Comparison of ENCODE assay signal across 8 mouse cellular contexts in genomic region chr5:110285770-110286445, GRCm38 (mm10). TPM values are rescaled to one million over a fixed set of nuclear protein-coding genes. Genes with fewer than 3 reads are reported as not detected.
A peak's percentile ranks its signal among the peaks of the same experiment; 100 is the strongest.
DNase-seq lines count a peak whose midpoint lies in the region; ATAC-seq and TF ChIP-seq lines count a peak whose summit lies in the region.

Pxmp2 (minus strand) TSS chr5:110286186.
Pole (plus strand) TSS chr5:110286306.

- H3K9me3 ChIP-seq in hindbrain, embryonic 12.5 days (replicated peaks) = no peaks in the 10 kb centered on the region

- under 1% methylated on average over 58 of the region's 64 CpGs for WGBS in hindbrain, embryonic 12.5 days

- in situ Hi-C loops in Patski (cut with MboI; ENCODE audit: low pct_unique_long_range_greater_than_20kb) = no loop called here

- H3K4me3 ChIP-seq in hindbrain, embryonic 12.5 days = peak within 1 kb of the TSS; percentile 76

- H3K9ac ChIP-seq in hindbrain, embryonic 12.5 days = peak within 1 kb of the TSS; percentile 83

- DNase-seq in Patski (ENCODE audit: low read depth, low spot score) = no peak
- peak; percentile 95 to 96 for DNase-seq in cerebellum, postnatal 10 days
- peak; percentile 66 to 86 for DNase-seq in frontal cortex, postnatal 10 days (ENCODE audit: low spot score in 2 of 2)
- DNase-seq in layer of hippocampus, postnatal 10 days (ENCODE audit: low spot score in 2 of 2) = peak; percentile 85 to 90
- peak; percentile 95 for DNase-seq in lung, postnatal 10 days
- peak; percentile 84 for DNase-seq in ovary, postnatal 14 days (ENCODE audit: low spot score)
- peak; percentile 76 to 78 for DNase-seq in thymus, postnatal 10 days (ENCODE audit: low spot score in 2 of 2)

- no peaks in the 10 kb centered on the region for H3K27me3 ChIP-seq in Patski
- peaks cover 21% of the 10 kb centered on the region for H3K27me3 ChIP-seq in hindbrain, embryonic 12.5 days

- peak within 1 kb of the TSS; percentile 95 for H3K4me2 ChIP-seq in hindbrain, embryonic 12.5 days (replicated peaks)

- POLR2A ChIA-PET in Patski (lab: Charles Lee) = interaction anchor here (0.6 to 1.1 kb wide), 2 partner anchors 9 to 230 kb away, joined by 3 to 4 read pairs; no protein-coding TSS in a partner anchor

- peak; percentile 86 for ATAC-seq in Patski
- peak; percentile 99 for ATAC-seq in hindbrain, embryonic 12.5 days (ENCODE audit: low FRiP score)

- H3K4me1 ChIP-seq in hindbrain, embryonic 12.5 days = peaks cover 17% of the 10 kb centered on the region

- peaks cover 9% of the 10 kb centered on the region for H3K36me3 ChIP-seq in hindbrain, embryonic 12.5 days

- CTCF ChIA-PET in Patski (lab: Charles Lee) = interaction anchor here (0.9 to 3.5 kb wide), 5 partner anchors 10 to 50 kb away, joined by 3 to 17 read pairs (median 5); partner anchors contain the start of gene Pgam5

- no peak for TF ChIP-seq CTCF in Patski (IDR thresholded peaks at IDR 0.05)

- no peak within 1 kb of the TSS for H3K27ac ChIP-seq in hindbrain, embryonic 12.5 days

RNA-seq across cellular contexts. Expression of gene Pxmp2, which starts in this region (rescaled TPM):
- polyA plus RNA-seq in Patski (2021) = 8.2 TPM
- polyA plus RNA-seq in hindbrain, embryonic 12.5 days (2016; fragmentation: Nextera tagmentation; extraction: Ambion mirVana) = 7.4 and 9.5 TPM in 2 replicates
- 1 to 10 TPM; 8.5 to 9.5 TPM for total RNA-seq in layer of hippocampus, postnatal 10 days (2021)

RNA-seq across cellular contexts. Expression of gene Pole, which starts in this region (rescaled TPM):
- polyA plus RNA-seq in Patski (2021) = 20.3 TPM
- polyA plus RNA-seq in hindbrain, embryonic 12.5 days (2016; fragmentation: Nextera tagmentation; extraction: Ambion mirVana) = 18.7 and 21.8 TPM in 2 replicates
- total RNA-seq in layer of hippocampus, postnatal 10 days (2021) = 1 to 10 TPM; 4.8 to 7.6 TPM
